Mouse (Mus musculus): ENCODE results near the gene Ldha.

Ldha gene

DNA sequence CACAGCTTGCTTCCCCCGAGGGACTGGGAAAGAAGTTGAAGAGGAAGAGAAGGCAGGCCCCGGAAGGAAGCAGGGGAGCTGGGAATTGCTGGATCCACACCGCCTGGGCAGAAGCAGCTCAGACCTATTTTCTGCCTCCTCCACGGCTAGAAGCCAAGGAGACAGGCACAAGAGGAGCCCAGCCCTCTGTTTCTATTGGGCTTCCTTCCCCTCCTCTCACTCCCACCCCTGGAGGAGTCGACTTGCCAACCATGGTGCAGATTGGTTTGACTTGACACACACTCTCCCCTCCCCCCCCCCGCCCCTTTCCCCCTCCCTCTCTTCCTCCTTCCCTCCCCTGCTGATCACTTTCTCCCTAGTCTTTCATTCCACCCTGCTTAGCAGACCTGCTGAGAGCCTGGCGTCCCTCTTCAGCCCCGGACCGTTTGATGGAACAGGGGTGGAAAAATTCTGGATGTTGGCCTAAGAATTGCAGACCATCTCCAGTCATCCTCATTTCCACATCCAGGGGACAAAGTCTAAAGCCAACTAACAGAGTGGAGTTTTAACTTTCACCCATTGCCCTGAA is 3.1 kb upstream of the Ldha start:
- DNase-seq = peak; percentile 50 to 66

DNA sequence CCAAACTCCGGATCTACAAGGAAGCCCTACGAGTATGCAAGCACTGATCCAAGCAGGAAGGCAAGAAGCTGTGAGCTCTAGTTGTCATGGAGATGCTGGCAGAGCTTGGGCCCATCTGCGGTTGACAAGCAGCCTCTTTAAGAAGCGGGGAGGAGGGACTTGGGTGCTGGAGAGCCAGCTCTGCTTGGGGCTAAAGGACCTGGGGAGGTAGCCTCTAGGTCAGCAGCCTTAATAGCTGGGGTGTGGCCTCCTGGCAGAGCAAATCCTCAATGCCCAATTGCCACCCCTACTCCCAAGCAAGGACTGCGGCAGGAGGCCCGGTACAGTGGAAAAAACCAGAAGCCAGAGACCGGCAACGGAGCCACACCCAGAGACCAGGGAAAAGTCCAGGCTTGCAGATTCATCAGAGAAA is 2.4 kb upstream of the Ldha start:
- peak; percentile 93 to 95 for DNase-seq

DNA sequence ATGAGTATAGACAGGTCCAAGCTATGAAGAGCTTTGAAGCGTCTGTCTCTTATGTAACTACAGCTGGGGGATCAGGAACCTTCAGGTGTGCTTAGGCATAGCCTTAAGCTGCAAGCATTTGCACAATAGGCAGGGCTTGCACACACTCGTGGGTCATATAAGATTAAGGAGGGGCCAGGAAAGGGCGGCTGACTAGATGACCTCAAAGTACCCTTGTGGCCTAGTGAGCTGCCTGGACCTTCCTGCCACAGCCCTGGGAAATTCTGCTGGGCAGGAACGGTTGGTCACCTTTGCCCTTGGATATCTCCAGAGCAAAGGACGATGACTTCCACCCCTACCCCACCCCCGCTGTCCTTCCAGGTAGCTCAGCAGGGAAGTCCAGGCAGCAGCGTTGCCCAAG is 1.8 kb upstream of the Ldha start:
- DNase-seq = peak; percentile 68 to 80

DNA sequence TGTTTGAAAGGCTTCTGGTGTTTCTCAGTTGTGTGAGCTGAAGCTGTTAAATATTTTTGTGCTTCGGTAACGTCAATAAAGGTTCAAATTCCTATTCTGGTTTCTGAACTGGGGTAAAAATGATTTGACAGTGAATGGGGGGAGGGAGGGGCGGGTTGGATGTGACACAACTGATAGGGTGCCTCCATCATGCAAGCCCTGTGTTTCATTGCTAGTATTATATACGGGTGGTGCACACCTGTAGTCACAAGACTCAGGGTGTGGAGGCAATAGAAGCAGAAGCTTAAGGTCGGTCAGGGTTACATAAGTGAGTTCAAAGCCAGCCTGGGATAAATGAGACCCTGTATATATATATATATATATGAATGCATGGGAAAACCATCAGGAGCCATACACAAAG is 1.4 kb upstream of the Ldha start:
- DNase-seq = no peak

DNA sequence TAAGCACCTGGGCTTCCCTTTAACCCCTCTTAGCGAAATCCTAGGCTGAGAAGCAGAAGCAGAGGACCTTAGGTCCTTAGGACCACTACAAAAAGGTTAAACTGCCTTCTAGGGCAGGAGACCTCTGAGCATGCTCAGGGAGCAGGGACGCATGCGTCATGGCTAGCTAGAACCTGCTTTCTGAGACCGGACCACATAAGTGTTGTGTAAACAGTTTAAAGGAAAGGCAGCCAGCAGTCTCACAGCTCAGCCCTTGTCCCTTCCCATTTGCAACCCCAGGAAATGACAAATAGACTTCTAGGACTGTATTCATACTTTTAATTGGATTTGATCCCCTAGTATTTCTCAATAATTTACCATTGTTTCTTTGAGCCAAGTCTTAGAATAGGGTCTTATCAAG is 949 bp upstream of the Ldha start:
- DNase-seq = peak; percentile 82 to 90

DNA sequence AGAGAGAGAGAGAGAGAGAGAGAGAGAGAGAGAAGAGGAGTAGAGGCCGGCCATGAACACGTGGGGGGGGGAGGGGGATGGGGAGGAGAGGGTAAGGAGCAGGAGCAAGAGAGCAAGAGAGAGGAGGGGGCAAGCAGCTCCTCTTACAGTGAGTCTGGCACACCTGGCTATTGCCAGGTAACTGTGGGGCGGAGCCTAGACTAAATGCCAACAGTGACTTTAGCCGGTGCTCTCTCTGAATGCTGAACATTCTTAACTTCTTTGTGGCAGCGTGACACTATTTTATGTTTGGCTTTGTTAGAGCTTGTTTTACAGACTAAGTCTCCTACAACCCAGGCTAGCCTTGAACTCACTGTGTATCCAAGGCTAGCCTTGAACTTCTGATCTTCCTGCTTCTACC is 1.0 kb downstream of the Ldha start:
- DNase-seq = peak; percentile 52 to 70

DNA sequence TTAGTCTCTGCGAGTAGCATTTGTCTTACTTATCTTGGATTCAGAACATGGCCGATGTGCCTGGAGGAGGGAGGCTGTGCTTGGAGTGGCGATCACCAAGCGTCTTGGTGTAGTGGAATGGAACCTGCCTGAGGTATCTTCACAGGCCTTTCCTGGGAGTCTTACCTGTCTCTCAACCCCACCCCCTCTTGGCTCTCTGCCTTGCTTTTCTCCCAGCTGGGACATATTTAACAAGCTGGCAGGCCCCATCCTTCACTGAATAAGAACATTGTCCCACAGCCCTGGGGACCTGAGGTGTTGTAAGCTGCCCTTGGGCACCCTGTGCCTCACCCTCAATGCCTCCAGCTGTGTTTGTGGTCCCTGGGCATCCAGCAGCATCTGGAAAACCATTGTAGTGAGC is 2.3 kb downstream of the Ldha start:
- no peak for DNase-seq

DNA sequence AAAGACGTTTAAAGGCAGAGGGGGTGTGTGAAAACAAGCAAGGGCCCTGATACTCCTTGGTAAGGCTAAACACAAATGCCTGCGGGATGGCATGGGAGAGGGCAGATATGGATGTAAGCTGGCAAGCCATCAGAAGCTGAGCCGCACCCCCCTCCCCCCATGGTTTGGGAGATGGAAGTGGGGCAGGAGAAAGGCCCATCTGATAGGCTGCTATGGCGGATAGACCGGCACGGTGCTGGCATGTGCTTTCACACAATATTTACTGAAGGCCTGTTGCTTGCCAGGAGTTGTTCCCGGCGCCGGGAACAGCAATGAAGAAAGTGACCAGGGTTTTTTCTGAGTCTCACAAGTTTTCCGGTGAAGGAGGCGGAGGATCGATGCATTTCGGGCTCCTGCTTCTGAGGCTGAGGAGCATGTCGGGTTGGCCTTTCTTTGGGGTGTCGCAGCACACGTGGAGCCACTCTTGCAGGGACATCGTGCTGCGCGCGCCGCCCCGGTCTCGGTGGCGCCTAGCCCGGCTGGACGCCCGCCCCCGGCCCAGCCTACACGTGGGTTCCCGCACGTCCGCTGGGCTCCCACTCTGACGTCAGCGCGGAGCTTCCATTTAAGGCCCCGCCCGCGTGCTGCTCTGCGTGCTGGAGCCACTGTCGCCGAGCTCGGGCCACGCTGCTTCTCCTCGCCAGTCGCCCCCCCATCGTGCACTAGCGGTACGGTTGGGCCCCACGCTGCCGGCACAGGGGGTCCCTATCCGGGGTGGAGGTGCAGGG is 4.1 kb downstream of the Ldha start:
- DNase-seq = peak; percentile 92 to 94

DNA sequence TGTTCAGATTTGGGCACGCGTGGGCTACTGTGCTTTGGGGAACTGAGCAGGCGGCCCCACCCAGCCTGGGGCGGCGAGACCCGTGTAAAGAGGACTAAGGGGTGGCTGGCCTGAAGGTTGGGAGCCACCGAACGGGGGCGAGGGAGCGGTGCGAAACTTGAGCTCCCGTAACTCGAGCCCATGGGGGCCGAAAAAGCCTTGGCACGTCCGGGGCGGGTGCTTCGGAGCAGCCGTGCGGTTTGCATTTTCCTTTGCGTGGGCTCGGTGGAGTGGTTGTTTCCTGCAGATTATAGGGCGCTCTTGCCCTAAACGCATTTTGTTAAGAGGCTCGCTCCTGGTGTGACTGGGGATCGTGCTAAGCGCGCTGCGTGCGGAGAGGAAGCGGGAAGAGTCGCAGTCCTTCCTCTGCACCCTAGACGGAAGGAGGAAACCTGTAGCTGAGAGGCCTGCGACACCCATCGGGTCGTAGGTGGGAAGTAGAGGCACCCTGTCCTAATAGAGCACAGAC is 4.8 kb downstream of the Ldha start:
- peak; percentile 40 to 46 for DNase-seq

DNA sequence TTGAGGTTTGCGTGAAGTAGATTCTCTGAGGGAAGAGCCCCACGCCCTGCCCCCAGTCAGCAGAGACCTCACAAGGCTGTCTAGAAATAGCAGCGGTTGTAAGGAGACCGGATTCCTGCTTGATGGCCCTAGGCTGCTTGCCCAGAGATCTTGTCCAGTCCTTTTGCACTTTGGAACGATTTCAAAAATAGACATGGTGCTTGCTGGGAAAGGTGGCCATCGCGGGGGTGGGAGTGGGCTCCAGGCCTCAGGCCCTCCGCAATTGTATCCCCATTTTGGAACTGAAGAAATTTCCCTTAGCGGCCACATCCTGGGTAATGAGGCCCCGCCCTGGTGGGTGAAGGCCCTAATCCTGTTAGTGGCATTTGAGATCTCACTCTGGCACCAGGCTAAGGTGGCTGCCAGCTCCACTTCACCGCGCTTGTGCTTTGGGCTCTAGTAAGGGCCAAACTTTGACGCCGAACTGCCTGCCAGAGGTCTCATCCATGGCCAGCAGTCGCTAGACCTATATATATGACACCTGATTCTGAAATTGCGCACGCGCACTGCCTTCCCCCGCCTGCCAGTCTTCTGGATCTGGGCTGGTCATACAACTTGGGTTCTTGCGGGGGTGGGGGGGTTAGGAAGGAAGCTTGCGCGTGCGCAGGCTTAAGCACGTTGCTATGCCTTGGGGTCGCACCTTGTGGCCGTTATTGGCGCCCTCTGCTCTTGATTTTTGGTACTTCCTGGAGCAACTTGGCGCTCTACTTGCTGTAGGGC is 5.4 kb downstream of the Ldha start:
- DNase-seq = peak; percentile 54 to 56

DNA sequence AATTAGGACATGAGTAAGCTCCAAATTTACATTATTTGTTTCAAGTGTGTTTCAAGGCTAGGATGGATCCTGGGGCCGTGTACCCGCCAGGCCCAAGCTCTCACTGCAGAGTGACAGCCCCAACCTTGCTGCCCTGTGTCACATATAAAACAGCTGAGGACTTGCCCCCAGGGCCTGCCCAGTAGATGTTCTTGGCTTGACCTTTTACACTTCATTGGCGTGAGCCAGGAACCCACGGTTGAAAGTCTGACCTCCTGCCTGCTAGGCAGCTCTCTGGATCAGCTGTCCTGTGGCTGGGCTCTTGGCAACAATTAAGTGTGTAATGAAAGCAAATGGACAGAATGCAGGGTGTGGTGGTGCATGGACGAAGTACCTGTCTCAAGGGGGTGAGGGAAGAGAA is 8.0 kb downstream of the Ldha start:
- no peak for DNase-seq

DNA sequence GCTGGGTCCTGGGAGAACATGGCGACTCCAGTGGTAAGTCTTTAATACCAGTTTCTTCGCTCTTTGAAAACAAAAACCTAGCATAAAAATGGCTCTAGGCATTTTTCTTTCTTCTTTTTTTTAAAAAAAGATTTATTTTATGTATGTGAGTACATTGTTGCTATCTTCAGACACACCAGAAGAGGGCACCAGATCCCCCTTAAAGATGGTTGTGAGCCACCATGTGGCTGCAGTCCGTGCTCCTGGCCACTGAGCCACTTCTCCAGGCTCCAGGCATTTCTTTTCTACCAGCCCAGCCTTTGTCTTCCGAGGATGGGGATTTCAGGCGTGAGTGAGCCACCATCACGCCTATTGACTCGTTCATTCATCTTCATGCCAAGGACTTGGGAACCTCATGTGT is 9.8 kb downstream of the Ldha start:
- no peak for DNase-seq

DNA sequence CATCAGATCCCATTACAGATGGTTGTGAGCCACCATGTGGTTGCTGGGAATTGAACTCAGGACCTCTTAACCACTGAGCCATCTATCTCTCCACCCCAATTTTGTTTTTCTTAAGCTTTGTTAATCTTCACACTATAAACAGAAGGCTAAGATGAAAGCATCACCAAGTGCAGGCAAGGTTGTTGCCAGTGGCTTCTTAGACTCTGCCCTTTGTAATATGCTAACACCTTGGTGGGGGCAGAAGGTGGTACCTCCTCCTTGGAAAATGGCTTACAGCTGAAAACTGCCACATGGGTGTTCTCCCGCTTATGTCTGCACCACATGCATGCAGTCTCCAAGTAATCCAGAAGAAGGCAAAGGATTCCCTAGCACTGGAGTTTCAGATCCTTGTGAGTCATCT is 11.4 kb downstream of the Ldha start:
- DNase-seq = no peak

DNA sequence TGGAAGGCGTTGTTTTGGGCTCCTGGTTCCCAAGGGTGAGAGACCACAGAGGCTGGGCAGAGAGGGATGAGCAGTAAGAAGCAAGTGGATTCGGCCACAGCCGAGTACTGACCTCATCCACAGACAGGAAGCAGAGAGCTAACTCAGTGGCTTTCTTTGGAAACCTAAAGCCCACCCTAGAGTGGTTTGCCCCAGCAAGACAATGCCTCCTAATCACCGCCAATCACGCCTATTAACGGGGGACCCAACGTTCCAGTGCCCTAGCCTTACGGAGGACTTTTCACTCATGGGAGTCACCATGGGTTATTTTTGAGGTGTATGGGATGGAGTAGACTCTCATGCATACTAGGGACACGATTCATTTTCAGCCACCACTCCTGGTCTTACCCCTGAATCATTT is 12.1 kb downstream of the Ldha start:
- DNase-seq = no peak

DNA sequence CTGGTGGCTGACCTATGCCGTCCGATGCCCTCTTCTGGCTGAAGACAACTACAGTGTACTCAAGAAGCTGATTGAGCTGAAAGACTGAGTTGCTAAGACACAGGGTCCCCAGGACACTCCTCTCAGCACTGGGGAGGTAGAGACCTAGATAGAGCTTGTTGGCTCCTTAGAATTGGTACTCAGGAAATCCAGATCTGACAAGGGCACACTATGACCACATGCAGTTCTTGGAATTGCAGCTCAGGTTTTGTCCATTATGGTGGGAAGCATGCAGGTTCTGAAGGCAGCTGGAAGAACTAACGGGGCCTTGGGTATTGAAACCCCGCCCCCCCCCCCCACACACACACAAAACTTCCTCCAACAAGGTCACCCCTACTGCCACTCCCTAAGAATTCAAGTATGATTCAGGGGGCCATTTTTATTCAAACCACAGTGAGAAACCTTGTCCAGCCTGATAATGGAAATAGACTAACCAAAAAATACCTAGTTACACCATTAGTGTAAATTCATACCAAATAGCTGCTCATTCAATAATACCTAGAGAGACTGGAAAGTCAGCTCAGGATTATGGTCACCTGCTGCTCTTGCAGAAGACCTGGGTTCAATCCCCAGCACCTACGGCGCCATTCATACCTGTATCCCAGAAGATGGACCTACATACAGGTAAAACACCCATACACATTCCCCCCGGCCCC is 14.7 kb downstream of the Ldha start:
- DNase-seq = no peak

DNA sequence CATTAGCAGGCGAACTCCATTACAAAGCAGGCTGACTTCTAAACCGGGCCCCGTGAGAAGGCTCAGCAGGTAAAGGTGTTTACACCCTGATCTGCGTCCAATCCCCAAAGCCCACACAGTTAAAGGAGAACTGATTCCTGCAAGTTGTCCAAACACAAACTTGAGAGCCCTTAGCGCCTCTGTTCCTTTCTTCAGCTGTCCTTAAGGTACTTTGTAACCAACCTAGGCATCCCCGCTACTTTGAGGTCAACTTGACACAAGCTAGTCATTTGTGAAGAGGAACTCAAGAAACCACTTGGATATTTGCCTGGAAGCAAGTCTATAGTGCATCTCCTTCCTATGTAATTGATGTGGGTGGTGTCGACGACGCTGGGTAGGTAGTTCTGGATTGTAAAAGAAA is 16.2 kb downstream of the Ldha start:
- DNase-seq = no peak

DNA sequence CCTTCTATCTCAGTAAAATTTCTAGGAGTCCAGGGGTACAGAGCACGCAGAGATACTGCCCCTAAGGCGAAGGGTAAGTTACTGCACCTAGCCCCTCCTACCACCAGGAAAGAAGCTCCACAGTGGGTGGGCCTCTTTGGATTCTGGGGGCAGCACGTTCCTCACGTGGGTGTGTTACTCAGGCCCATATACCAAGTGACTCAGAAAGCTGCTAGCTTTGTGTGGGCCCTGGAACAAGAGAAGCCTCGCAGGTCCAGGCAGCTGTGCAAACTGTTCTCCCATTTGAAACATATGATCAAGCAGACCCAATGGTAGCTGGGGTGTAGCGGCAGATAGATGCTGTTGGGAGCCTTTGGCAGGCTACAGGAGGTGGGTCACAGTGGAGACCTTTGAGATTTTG is 17.8 kb downstream of the Ldha start:
- DNase-seq = no peak

DNA sequence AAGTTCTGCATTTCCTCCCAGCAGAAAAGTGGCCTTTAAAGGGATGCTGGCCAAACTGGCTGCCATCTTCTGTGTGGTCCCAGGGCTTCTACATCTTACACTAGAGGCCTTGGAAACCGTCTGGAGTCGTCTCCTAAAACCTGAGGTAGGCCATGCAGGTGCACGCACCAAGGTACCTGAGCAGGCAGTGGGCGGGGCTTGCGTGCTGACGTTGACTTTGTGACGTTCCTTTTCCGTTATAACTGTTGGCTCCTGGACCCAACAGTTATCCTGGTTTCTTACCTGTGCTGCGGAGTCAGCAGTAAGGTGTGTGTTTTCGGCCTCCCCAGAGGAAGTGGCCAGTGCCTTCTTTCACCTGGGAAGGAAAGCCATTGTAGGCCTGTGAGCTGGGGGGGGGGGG is 19.7 kb downstream of the Ldha start, which contains the start of gene Ldhc:
Gene Ldhc, plus strand, starts transcription at position 208 of the 400 bp plus-strand sequence.
- DNase-seq = no peak

DNA sequence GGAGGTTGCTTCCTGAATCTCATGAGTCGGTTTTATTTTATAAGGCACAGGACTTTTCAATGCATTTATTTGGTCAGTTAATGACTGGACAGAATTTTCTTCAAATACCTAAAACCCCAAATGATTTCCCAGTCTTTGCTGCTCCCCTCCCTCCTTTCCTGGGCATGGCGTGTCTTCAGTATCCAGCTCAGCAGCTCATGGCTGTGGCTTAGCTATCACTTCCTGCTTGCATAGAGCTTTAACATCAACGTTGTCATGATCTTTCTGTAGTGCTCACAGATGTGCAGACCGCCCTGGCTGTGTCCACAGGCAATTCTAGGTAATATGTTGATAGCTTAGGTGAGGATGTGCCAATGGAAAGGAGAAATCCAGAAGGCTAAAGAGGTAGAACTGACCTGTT is 30.7 kb downstream of the Ldha start:
- no peak for DNase-seq

DNA sequence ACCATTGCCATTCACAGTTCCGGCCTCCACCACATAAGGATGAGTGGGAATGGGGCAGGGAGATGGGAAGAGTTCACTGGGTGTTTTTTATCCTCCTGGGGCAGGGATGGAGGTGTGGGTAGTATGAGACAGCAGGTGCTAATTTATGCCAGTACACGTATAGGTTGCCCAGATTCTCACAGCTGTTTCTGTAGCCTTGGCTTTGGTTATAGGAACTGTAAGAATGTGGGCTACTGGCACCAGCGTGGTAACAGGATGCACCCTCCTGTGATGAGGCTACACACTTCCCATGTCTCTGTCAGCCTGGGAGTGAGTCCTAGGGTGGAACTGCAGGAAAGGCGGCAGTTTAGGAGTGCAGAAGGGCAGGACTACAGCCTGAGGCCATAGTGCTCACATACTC is 35.6 kb downstream of the Ldha start:
- no peak for DNase-seq

DNA sequence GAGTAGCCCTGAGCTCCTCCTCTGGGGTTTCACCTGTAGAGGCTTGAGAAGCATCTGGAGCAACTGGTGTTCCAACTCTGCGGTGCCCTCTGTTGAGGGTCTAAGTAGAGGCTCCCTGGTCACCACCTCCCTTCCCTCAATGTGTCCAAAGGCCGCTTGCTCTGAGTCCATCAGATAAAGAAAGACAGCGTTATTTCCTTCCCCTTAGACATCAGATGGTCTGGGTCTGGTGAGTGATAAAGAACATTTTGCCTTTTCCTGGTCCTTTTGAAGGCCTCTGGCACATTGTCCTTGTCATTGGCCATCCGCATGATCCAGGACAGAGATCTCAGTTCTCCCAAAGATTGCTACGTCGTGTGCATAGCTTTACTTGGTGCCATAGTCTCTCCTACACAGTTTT is 36.0 kb downstream of the Ldha start:
- no peak for DNase-seq

DNA sequence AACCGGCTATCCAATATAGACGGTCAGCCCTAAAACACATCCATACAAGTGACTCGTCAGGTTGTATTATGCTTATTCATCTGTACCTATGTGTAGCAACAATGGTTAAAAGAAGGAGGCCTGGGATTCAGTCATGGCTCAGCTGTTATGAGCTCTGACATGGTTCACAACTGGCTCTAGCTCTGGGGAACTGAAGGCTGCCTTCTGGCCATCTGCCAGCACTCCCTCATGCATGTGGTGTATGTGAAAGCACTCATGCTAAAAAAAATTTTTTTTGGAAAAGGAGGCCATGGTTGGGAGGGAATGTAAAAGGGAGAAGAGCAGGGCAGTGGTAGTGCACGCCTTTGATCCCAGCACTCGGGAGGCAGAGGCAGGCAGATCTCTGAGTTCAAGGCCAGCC is 38.6 kb downstream of the Ldha start:
- DNase-seq = no peak

DNA sequence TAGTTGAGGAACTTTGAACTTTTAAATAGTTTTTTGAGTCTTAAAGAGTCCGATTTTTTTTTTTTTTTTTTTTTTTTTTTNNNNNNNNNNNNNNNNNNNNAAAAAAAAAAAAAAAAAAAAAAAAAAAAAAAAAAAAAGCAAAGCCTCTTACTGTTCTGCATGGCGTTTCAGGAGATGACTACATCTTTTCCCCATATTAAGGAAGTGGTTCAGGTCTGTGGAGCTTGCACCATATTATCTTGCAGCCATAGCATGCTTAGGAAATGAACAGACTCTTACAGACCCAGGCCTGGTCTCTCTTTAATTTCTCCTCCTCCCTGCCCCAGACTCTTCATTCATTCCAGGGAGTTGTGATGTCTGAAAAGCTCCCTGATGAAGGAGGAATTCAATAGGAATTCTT is 39.7 kb downstream of the Ldha start:
- no peak for DNase-seq
